Mouse (Mus musculus): Measurements from ENCODE around the gene Bag1. TPM values are rescaled to one million over a fixed set of nuclear protein-coding genes. Genes with fewer than 3 reads are reported as not detected.

Bag1 gene
- total RNA-seq (2023), result 10 to 100 TPM; 66.9 to 69.8 TPM

GRCm38 (mm10) chr4:40948160-40948708 lies at the start of gene Bag1, which contains the start of gene Chmp5:
Gene Bag1, minus strand, starts transcription at chr4:40948294.
Gene Chmp5, plus strand, starts transcription at chr4:40948407.

GRCm38 (mm10) chr4:40970842-40971701 lies 23.0 kb upstream of the Bag1 start, which contains the start of gene Nfx1:
Gene Nfx1, plus strand, starts transcription at chr4:40970906.

GRCm38 (mm10) chr4:40919785-40920184 lies 28.3 kb downstream of the Bag1 start, which contains the start of gene Spink4:
Gene Spink4, plus strand, starts transcription at chr4:40920052.

Other genes with a start within 250 kb of the Bag1 start
- gene Aptx, start 245.1 kb downstream of the Bag1 start, total RNA-seq (2023), result 10 to 100 TPM; 30.0 to 33.3 TPM
- gene Dnaja1, start 226.1 kb downstream of the Bag1 start, total RNA-seq (2023), result 100 to 1,000 TPM; 218 to 520 TPM
- gene Smu1, start 190.4 kb downstream of the Bag1 start, total RNA-seq (2023), result 10 to 100 TPM; 85.5 to 87.1 TPM
- gene B4galt1, start 94.3 kb downstream of the Bag1 start, total RNA-seq (2023), result 10 to 100 TPM; 41.7 to 42.9 TPM
- gene Spink4, start 28.2 kb downstream of the Bag1 start, total RNA-seq (2023), result not detected
- 10 to 100 TPM; 39.9 to 43.6 TPM for gene Chmp5, start 113 bp upstream of the Bag1 start, total RNA-seq (2023)
- gene Nfx1, start 22.6 kb upstream of the Bag1 start, total RNA-seq (2023), result 10 to 100 TPM; 92.8 to 95.6 TPM
- gene Aqp7, start 99.8 kb upstream of the Bag1 start, total RNA-seq (2023), result not detected
- 1 to 10 TPM in 1 of 2 experiments, under 1 TPM in 1; 0.41 to 2.9 TPM for gene Aqp3, start 149.9 kb upstream of the Bag1 start, total RNA-seq (2023)
- 10 to 100 TPM; 63.9 to 68.5 TPM for gene Nol6, start 176.2 kb upstream of the Bag1 start, total RNA-seq (2023)
- 10 to 100 TPM; 86.9 to 89.8 TPM for gene Ube2r2, start 187.4 kb upstream of the Bag1 start, total RNA-seq (2023)

Data from B cell, adult 67 days (primary cell).